Mouse (Mus musculus): Measurements from ENCODE around the gene Pdlim4. TPM values are rescaled to one million over a fixed set of nuclear protein-coding genes. Genes with fewer than 3 reads are reported as not detected.
"Not testable (repeated sequence)": the region's sequence is repeated elsewhere in the genome, so short reads cannot be mapped to it uniquely, and the experiment has no call there.

Gene Pdlim4
- polyA plus RNA-seq, 1 experiment from 2014 or later, result 52.1 TPM

DNA sequence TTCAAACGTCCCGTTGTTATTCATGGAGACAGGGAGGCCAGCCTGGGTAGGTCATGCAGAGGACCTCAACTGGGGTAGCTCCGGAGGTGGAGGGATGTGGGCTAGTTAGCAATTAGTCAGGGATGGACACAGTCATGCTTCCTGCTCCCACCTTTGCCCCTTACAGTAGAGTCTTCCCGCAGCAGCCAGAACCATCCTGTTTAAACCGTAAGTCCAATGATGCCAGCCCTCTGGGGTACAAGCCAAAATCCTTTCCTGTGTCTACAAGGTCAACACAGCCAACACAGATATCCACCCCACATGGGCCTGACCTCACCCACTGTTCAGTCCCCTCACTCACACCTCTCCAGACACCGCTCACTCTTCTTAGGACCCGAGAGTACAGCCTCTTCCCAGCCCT is 17.7 kb downstream of the Pdlim4 start:
- 0 out of 2 replicates have a peak, but pooled peaks have one; percentile 50 for ATAC-seq (ENCODE audit: low FRiP score, low TSS enrichment)

GRCm38 (mm10) chr11:54050205-54050604 is 18.6 kb downstream of the Pdlim4 start:
- no peak overlapping the region for H3K9ac ChIP-seq (ENCODE audit: low read depth, low read length)
- no peak overlapping the region for H3K4me3 ChIP-seq (ENCODE audit: low read length)
- 73% methylated on average over 2 of the region's 2 CpGs for WGBS
- no peak for ATAC-seq (ENCODE audit: low FRiP score, low TSS enrichment)
- H3K4me2 ChIP-seq (replicated peaks; ENCODE audit: low read depth, low read length), result no peak overlapping the region
- H3K27me3 ChIP-seq (ENCODE audit: control insufficient read depth, insufficient read depth, low read length), result no peaks in the 10 kb centered on the region
- no peaks in the 10 kb centered on the region for H3K4me1 ChIP-seq (ENCODE audit: control insufficient read depth, insufficient read depth, low read length)
- H3K36me3 ChIP-seq (ENCODE audit: control insufficient read depth, insufficient read depth, low read length), result peaks cover 4% of the 10 kb centered on the region; the same call in 1 of the 2 replicates
- H3K27ac ChIP-seq (ENCODE audit: low read depth, low read length), result no peak overlapping the region
- no peaks in the 10 kb centered on the region for H3K9me3 ChIP-seq (ENCODE audit: control insufficient read depth, low read length)

More for the DNA sequence above, 17.7 kb downstream of the Pdlim4 start:
- Histone ChIP-seq H3K4me2 (replicated peaks; ENCODE audit: low read depth, low read length) (no peak overlapping the region), H3K27ac (ENCODE audit: low read depth, low read length) (no peak overlapping the region), H3K9me3 (ENCODE audit: control insufficient read depth, low read length) (no peaks in the 10 kb centered on the region), H3K9ac (ENCODE audit: low read depth, low read length) (no peak overlapping the region), H3K27me3 (ENCODE audit: control insufficient read depth, insufficient read depth, low read length) (no peaks in the 10 kb centered on the region), H3K36me3 (ENCODE audit: control insufficient read depth, insufficient read depth, low read length) (peaks cover 12% of the 10 kb centered on the region; the same call in 1 of the 2 replicates), H3K4me1 (ENCODE audit: control insufficient read depth, insufficient read depth, low read length) (no peaks in the 10 kb centered on the region), H3K4me3 (ENCODE audit: low read length) (no peak overlapping the region)
- 71% methylated on average over 7 of the region's 7 CpGs for WGBS

- Histone ChIP-seq H3K4me3 (ENCODE audit: low read length) (no peak overlapping the region), H3K9me3 (ENCODE audit: control insufficient read depth, low read length) (no peaks in the 10 kb centered on the region), H3K4me1 (ENCODE audit: control insufficient read depth, insufficient read depth, low read length) (no peaks in the 10 kb centered on the region), H3K4me2 (replicated peaks; ENCODE audit: low read depth, low read length) (no peak overlapping the region), H3K27me3 (ENCODE audit: control insufficient read depth, insufficient read depth, low read length) (no peaks in the 10 kb centered on the region), H3K36me3 (ENCODE audit: control insufficient read depth, insufficient read depth, low read length) (no peaks in the 10 kb centered on the region), H3K27ac (ENCODE audit: low read depth, low read length) (no peak overlapping the region), H3K9ac (ENCODE audit: low read depth, low read length) (no peak overlapping the region)
- ATAC-seq (ENCODE audit: low FRiP score, low TSS enrichment), result no peak
- WGBS, result 97% methylated on average over 6 of the region's 6 CpGs
Measured at GRCm38 (mm10) chr11:54040676-54041075, 28.1 kb downstream of the Pdlim4 start.

GRCm38 (mm10) chr11:54032872-54033271 is 35.9 kb downstream of the Pdlim4 start:
- not testable (repeated sequence) for H3K4me3 ChIP-seq (ENCODE audit: low read length); H3K27ac ChIP-seq (ENCODE audit: low read depth, low read length); H3K4me1 ChIP-seq (ENCODE audit: control insufficient read depth, insufficient read depth, low read length); H3K9ac ChIP-seq (ENCODE audit: low read depth, low read length); ATAC-seq (ENCODE audit: low FRiP score, low TSS enrichment); H3K27me3 ChIP-seq (ENCODE audit: control insufficient read depth, insufficient read depth, low read length); H3K36me3 ChIP-seq (ENCODE audit: control insufficient read depth, insufficient read depth, low read length); H3K9me3 ChIP-seq (ENCODE audit: control insufficient read depth, low read length); H3K4me2 ChIP-seq (replicated peaks; ENCODE audit: low read depth, low read length)
- 100% methylated on average over 1 of the region's 3 CpGs for WGBS

GRCm38 (mm10) chr11:54028997-54029396 is 39.8 kb downstream of the Pdlim4 start:
- H3K4me1 ChIP-seq (ENCODE audit: control insufficient read depth, insufficient read depth, low read length), result peaks cover 8% of the 10 kb centered on the region; the same call in 1 of the 2 replicates

GRCm38 (mm10) chr11:54028044-54028951 is 40.5 kb downstream of the Pdlim4 start, which contains the start of gene Slc22a4:
Gene Slc22a4 (minus strand): TSS chr11:54028090.
- Histone ChIP-seq H3K27ac (ENCODE audit: low read depth, low read length) (no peak within 1 kb of the TSS), H3K4me3 (ENCODE audit: low read length) (peak within 1 kb of the TSS; percentile 39), H3K9ac (ENCODE audit: low read depth, low read length) (peak within 1 kb of the TSS; percentile 52), H3K4me2 (replicated peaks; ENCODE audit: low read depth, low read length) (peak within 1 kb of the TSS; percentile 68), H3K36me3 (ENCODE audit: control insufficient read depth, insufficient read depth, low read length) (no peaks in the 10 kb centered on the region), H3K27me3 (ENCODE audit: control insufficient read depth, insufficient read depth, low read length) (peaks cover 12% of the 10 kb centered on the region; the same call in 1 of the 2 replicates), H3K9me3 (ENCODE audit: control insufficient read depth, low read length) (no peaks in the 10 kb centered on the region), H3K4me1 (ENCODE audit: control insufficient read depth, insufficient read depth, low read length) (peaks cover 8% of the 10 kb centered on the region; the same call in 1 of the 2 replicates)
- 2% methylated on average over 61 of the region's 61 CpGs for WGBS
- ATAC-seq (ENCODE audit: low FRiP score, low TSS enrichment), result peak; percentile 92

More at GRCm38 (mm10) chr11:54028997-54029396, 39.8 kb downstream of the Pdlim4 start:
- Histone ChIP-seq H3K9ac (ENCODE audit: low read depth, low read length) (no peak overlapping the region), H3K4me2 (replicated peaks; ENCODE audit: low read depth, low read length) (peak overlapping the region; percentile 68; the same call in 1 of the 2 replicates), H3K27ac (ENCODE audit: low read depth, low read length) (no peak overlapping the region), H3K36me3 (ENCODE audit: control insufficient read depth, insufficient read depth, low read length) (no peaks in the 10 kb centered on the region), H3K9me3 (ENCODE audit: control insufficient read depth, low read length) (no peaks in the 10 kb centered on the region), H3K4me3 (ENCODE audit: low read length) (no peak overlapping the region), H3K27me3 (ENCODE audit: control insufficient read depth, insufficient read depth, low read length) (peaks cover 12% of the 10 kb centered on the region; the same call in 1 of the 2 replicates)
- no peak for ATAC-seq (ENCODE audit: low FRiP score, low TSS enrichment)
- WGBS, result 70% methylated on average over 4 of the region's 4 CpGs

DNA sequence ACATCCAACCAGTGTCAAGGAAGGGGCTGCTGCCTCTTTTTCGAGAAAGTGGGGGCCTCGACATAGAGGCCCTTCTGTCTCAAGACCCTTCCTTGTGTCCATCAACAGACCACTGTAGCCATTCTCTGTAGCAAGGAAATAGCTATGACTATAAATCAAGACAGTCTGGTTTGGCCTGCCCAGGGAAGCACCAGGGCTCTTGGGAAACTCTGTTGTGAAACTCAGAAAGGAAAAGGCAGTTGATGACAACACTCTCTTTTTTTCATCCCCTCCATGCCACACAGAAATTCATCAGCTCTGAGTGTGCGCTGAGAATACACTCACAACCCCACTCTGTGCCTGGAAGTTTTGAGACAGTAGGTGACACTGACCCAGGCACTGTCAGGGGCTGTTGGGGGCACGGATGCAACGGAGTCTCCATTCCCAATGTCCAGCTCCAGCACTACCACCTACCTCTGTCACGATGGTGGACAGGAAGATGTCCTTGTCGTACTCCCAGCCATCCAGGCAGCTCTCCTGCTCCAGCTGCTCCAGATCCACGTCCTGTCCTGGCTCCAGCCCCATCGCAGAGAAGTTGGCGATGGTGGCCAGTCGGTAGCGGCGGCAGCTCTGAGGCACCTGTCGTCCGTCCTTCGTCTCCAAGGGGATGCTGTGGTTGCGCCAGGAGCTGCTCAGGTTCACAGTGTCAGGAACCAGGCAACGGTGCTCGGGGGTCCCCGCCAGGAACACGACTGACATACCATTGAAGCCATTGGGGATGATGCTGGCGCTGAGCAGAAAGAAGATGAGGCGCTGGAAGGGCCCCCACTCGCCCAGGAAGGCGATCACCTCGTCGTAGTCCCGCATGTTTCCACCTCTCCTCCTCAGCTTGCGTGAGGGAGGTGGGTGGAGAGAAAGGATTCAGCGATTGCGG is 41.4 kb downstream of the Pdlim4 start:
- Histone ChIP-seq H3K9ac (ENCODE audit: low read depth, low read length) (peak overlapping the region; percentile 52), H3K4me1 (ENCODE audit: control insufficient read depth, insufficient read depth, low read length) (peaks cover 8% of the 10 kb centered on the region; the same call in 1 of the 2 replicates), H3K36me3 (ENCODE audit: control insufficient read depth, insufficient read depth, low read length) (no peaks in the 10 kb centered on the region), H3K4me2 (replicated peaks; ENCODE audit: low read depth, low read length) (peak overlapping the region; percentile 68), H3K4me3 (ENCODE audit: low read length) (peak overlapping the region; percentile 39), H3K27ac (ENCODE audit: low read depth, low read length) (no peak overlapping the region), H3K9me3 (ENCODE audit: control insufficient read depth, low read length) (no peaks in the 10 kb centered on the region), H3K27me3 (ENCODE audit: control insufficient read depth, insufficient read depth, low read length) (peaks cover 12% of the 10 kb centered on the region; the same call in 1 of the 2 replicates)
- ATAC-seq (ENCODE audit: low FRiP score, low TSS enrichment), result 0 out of 2 replicates have a peak, but pooled peaks have one; percentile 7
- 16% methylated on average over 31 of the region's 31 CpGs for WGBS

DNA sequence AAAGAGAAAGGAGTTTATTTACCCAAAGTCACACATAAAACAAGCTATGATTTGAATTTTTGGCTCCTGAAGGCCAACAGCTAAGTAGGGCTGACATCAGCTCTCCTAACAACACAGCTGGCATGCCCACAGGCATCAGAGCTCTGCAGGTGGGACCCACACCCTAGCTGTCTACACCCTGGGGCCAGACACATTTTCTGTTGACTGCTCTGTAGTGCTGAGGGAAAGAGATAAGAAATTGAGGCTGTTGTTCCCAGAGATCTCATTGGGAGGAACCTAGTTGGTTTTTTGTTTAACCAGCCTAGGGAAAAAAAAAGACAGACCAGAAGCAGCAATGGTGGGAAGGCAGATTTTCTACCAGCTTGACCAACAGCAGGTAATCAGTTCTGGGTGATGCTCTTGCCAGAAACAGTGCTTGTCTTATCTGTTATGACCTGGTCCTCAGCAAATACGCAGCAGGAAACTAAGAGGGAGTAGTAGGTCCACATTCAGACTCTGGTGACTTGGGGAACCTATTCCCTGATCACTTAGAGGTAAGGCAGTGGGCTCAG is 42.2 kb downstream of the Pdlim4 start:
- Histone ChIP-seq H3K27ac (ENCODE audit: low read depth, low read length) (no peak overlapping the region), H3K4me3 (ENCODE audit: low read length) (no peak overlapping the region), H3K4me1 (ENCODE audit: control insufficient read depth, insufficient read depth, low read length) (peaks cover 8% of the 10 kb centered on the region; the same call in 1 of the 2 replicates), H3K9me3 (ENCODE audit: control insufficient read depth, low read length) (no peaks in the 10 kb centered on the region), H3K4me2 (replicated peaks; ENCODE audit: low read depth, low read length) (no peak overlapping the region), H3K36me3 (ENCODE audit: control insufficient read depth, insufficient read depth, low read length) (no peaks in the 10 kb centered on the region), H3K27me3 (ENCODE audit: control insufficient read depth, insufficient read depth, low read length) (peaks cover 12% of the 10 kb centered on the region; the same call in 1 of the 2 replicates), H3K9ac (ENCODE audit: low read depth, low read length) (no peak overlapping the region)
- WGBS, result 88% methylated on average over 1 of the region's 1 CpGs
- ATAC-seq (ENCODE audit: low FRiP score, low TSS enrichment), result no peak

All from kidney, embryonic 14.5 days (tissue).